Mouse (Mus musculus) neural tube, embryonic 12.5 days (tissue): Measurements from ENCODE around the gene Onecut1. TPM values are rescaled to one million over a fixed set of nuclear protein-coding genes. Genes with fewer than 3 reads are reported as not detected.

ENCODE experiments used
- ATAC-seq: fragments of 200-750 bp; cut with Nextera tagmentation; 2 replicates; pipeline ENCODE4 v1.8.0; 2017; ENCODE audit warnings: low read depth, mild to moderate bottlenecking, moderate TSS enrichment, moderate library complexity; ENCODE audit not compliant: low FRiP score
- H3K27ac ChIP-seq: fragments of 300-500 bp; sonication (generic); 2 replicates; pipeline ENCODE4 v1.5.1; 2016
- H3K27me3 ChIP-seq: fragments of 300-500 bp; sonication (generic); replicated peaks from 2 replicates; pipeline ENCODE4 v1.6.1; 2016; ENCODE audit warnings: mild to moderate bottlenecking
- H3K36me3 ChIP-seq: fragments of 300-500 bp; sonication (generic); 2 replicates; pipeline ENCODE4 v1.6.1; 2016; ENCODE audit warnings: mild to moderate bottlenecking
- H3K4me1 ChIP-seq: fragments of 300-500 bp; sonication (generic); 2 replicates; pipeline ENCODE4 v1.6.1; 2016
- H3K4me2 ChIP-seq: fragments of 300-500 bp; sonication (generic); replicated peaks from 2 replicates; pipeline ENCODE4 v1.6.1; 2016; ENCODE audit warnings: mild to moderate bottlenecking
- H3K4me3 ChIP-seq: fragments of 300-500 bp; sonication (generic); 2 replicates; pipeline ENCODE4 v1.5.1; 2016
- H3K9ac ChIP-seq: fragments of 300-500 bp; sonication (generic); 2 replicates; pipeline ENCODE4 v1.6.1; 2016; ENCODE audit warnings: mild to moderate bottlenecking
- H3K9me3 ChIP-seq: fragments of 300-500 bp; sonication (generic); 2 replicates; pipeline ENCODE4 v1.6.1; 2016; ENCODE audit warnings: mild to moderate bottlenecking
- WGBS: fragments of 180-500 bp; shearing (Covaris S2); methylation state at CpG from one replicate; pipeline ENCODE4 v1.1.7; 2016; 5-methylcytosine and 5-hydroxymethylcytosine counted together
- polyA plus RNA-seq: library from polyadenylated mRNA; unstranded; fragments of >200 nt; fragmentation: Nextera tagmentation; extraction: Ambion mirVana; gene quantifications from 2 replicates; pipeline ENCODE4 v1.2.1, GENCODE M21; 2016

Onecut1 gene
- polyA plus RNA-seq, 1 experiment from 2014 or later = 7.7 TPM

DNA sequence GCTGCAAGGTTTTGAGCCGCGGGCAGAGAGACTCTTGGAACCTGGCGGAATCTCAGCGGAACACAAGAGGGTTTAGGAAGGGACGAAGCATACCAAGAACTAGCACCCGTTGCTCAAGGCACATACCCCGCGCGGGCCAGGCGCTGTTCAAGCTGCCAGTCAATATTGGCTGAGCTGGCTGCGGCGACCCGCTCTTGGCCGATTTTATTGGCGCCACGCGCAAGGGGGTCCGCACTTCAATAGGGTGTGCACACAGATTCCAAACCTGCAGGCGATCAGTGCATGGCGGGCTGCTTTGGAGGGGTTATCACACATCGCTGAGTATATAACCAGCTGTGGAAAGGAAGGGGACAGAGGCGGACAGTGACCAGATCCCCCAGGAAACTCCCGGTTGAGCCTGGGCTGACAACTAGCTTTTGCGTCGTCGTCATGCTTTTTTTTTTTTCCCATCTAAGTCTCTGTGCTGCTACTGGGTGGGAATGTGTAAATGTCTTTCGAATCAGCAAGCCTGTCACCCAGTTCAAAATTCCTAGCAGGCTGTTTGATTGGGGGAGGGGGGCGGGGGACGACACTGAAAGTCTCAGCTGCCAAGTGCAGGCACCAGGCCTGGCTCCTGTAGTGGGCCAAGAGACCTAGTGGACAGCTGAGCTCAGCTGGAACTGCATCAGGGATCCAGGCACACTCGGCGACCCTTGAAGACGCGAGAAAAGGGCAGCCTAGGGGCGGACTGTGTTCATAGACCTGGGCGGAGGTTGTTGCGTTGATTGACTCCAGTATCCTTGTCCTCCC lies 2.1 kb downstream of the Onecut1 start:
- no peaks in the 10 kb centered on the region for H3K36me3 ChIP-seq
- peaks cover 97% of the 10 kb centered on the region for H3K27me3 ChIP-seq
- peak overlapping the region; percentile 72 for H3K9ac ChIP-seq
- no peak overlapping the region for H3K27ac ChIP-seq
- H3K9me3 ChIP-seq = no peaks in the 10 kb centered on the region
- peak overlapping the region; percentile 49 for H3K4me3 ChIP-seq
- 1% methylated on average over 36 of the region's 36 CpGs for WGBS
- ATAC-seq = no peak
- H3K4me2 ChIP-seq = peak overlapping the region; percentile 89
- peaks cover 46% of the 10 kb centered on the region for H3K4me1 ChIP-seq

DNA sequence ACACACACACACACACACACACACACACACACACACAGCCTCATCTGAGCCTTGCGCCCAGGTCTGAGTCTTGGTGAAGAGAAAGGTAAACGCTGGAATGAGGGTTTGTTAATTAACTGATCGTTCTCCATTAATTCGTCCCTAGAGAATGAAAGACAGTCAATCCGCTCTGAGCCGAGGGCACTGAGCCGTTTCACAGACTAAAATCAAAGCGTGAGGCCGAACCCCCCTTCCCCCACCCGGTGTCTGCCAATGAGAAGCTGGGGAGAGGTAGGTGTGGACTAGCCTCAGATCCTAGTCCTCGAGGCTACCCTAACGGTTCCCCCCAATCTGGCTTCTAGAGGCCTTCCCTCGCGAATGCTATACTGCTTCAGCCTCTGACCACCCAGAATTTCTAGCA lies 2.8 kb downstream of the Onecut1 start:
- under 1% methylated on average over 14 of the region's 14 CpGs for WGBS
- ATAC-seq = no peak
- H3K9me3 ChIP-seq = no peaks in the 10 kb centered on the region
- H3K36me3 ChIP-seq = no peaks in the 10 kb centered on the region
- peaks cover 94% of the 10 kb centered on the region for H3K27me3 ChIP-seq
- H3K4me3 ChIP-seq = peak overlapping the region; percentile 49
- peak overlapping the region; percentile 72 for H3K9ac ChIP-seq
- H3K27ac ChIP-seq = no peak overlapping the region
- H3K4me1 ChIP-seq = peaks cover 46% of the 10 kb centered on the region
- H3K4me2 ChIP-seq = peak overlapping the region; percentile 89

DNA sequence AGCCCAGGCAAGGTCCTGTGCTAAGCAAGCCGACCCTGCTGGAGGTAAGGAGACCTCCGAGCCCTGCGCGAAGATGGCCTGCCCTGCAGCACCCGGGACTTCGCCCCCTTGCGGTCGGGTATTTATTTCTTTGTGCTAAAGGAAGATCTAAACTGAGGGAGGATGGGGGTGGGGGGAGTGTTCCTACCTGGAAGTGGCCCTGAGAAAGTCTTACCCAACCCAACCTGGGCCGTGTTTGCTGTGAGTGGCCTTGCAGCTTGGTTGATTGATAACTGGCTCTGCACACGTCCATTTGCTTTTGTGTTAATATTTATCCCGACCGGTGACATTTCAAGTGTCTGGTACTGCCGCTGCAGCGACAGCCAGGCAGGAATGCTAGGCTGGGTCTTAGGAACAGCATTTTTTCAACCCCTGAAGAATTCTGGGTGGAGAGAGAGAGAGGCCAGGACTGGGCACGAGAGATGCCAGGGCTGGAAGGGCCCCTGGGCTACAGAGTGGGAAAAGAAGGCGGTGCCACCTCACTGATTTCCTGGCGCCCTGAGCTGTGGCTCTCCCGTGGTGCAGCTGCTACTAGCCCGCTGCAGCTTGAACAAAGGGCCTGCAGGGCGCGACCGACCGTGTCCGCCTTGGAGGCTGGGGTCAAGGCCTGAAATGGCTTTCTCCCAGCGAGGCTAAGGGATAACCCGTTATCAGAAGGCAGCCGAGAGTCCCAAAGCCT lies 5.0 kb downstream of the Onecut1 start:
- 6% methylated on average over 27 of the region's 27 CpGs for WGBS
- H3K4me1 ChIP-seq = peaks cover 36% of the 10 kb centered on the region
- ATAC-seq = peak; percentile 14; the same call in 1 of the 2 replicates

DNA sequence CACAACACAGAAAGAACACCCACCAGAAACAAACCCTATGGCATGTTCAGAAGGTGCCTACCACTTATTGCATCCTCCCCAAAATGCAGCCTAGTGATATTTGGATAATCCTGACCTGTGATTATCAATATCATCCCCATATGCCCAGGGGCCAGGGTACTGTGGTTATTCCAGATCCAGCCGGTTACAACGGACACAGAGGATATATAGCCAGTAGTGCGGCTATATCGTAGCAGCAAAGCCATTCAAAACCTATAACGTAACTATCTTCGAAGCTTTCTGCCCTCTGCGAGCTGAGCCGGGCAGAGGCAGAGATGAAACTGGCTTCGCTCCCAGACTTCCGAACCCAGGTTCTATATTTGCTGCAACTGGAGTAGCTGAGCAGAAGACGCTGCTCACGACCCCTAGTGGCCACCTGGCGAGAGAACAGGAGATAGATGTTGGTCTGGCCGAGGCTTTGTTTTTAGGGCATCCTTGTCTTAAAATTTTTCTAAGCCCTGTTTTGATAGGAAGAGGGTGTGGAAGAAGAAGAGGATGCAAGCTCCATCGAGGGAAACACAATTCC lies 6.0 kb downstream of the Onecut1 start:
- ATAC-seq = no peak
- WGBS = 7% methylated on average over 15 of the region's 15 CpGs
- Histone ChIP-seq H3K4me2 (peak overlapping the region; percentile 89), H3K27me3 (peaks cover 75% of the 10 kb centered on the region), H3K4me3 (peak overlapping the region; percentile 22; the same call in 1 of the 2 replicates), H3K4me1 (peaks cover 29% of the 10 kb centered on the region), H3K36me3 (no peaks in the 10 kb centered on the region), H3K9ac (peak overlapping the region; percentile 55; the same call in 1 of the 2 replicates), H3K27ac (no peak overlapping the region), H3K9me3 (no peaks in the 10 kb centered on the region)

More for the DNA sequence above, 5.0 kb downstream of the Onecut1 start:
- H3K4me3 ChIP-seq = peak overlapping the region; percentile 22
- H3K9ac ChIP-seq = peak overlapping the region; percentile 55
- no peaks in the 10 kb centered on the region for H3K36me3 ChIP-seq
- H3K27me3 ChIP-seq = peaks cover 80% of the 10 kb centered on the region
- no peaks in the 10 kb centered on the region for H3K9me3 ChIP-seq
- H3K4me2 ChIP-seq = peak overlapping the region; percentile 89
- H3K27ac ChIP-seq = no peak overlapping the region

DNA sequence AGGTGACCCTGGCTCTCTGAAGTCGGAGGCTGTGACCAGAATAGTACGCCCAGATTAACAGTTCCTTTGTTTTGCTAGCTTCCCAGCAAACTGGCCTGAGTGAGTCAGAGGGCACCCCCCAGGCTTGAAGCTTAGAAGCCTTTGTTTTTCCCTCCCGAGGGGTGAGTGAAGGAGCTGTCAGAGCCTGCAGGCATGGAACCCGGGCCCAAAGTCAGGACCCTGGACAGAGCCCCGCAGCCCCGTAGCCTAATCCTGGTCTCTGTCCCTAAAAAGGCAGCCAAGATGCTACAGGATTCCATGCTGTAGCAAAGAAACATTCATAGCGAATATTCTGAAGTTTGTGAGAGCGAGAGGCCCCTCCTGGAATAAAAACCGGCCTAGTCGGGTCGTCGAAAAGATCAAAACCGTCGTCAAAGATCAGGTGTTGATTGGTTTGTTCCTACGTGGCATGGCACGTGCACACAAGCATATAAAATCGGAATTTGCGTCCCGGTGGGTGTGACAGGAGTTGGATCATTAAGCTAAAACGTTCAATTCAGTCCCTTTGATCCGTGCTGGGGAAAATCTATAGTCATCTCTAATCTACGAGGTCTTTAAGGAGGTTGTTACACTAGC lies 6.7 kb downstream of the Onecut1 start:
- ATAC-seq = no peak
- peaks cover 22% of the 10 kb centered on the region; the same call in 1 of the 2 replicates for H3K4me1 ChIP-seq
- H3K27ac ChIP-seq = no peak overlapping the region
- H3K27me3 ChIP-seq = peaks cover 68% of the 10 kb centered on the region
- H3K9ac ChIP-seq = peak overlapping the region; percentile 18; the same call in 1 of the 2 replicates
- H3K9me3 ChIP-seq = no peaks in the 10 kb centered on the region
- WGBS = 3% methylated on average over 22 of the region's 22 CpGs
- peak overlapping the region; percentile 8; the same call in 1 of the 2 replicates for H3K4me3 ChIP-seq
- H3K4me2 ChIP-seq = peak overlapping the region; percentile 89
- H3K36me3 ChIP-seq = no peaks in the 10 kb centered on the region

DNA sequence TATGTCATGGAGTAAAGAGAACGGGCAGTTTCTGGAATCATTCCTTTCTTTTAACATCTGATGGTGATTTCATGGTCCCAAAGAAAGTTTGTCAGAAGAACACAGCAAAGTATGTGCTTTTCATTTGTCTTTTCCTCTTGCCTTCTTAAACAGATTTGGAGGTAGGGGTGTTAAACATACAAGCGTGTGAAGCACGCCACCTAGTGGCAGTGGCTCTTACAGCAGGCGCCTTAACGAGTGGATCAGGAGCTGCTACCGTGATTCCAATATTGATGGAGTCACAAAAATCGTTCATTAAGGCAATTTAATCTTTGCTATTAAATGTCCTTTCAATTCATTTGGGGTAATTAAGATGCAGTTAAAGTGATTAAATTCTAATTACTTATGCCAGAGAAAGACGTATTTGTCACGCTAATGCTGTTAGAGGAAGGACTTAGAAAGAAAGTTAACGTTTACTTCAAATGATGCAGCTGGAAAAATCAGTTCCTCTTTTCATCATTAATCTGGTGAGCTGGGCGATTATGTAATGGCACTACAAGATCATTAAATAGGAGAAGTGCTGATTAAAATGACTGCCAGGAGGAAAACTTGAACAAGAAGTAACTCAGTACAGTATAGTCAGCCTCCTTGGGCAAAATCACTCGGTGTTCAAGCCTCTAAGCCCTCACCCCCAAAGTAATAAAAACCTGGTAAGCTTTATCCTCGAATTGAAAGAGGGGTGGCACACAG lies 9.4 kb downstream of the Onecut1 start:
- no peak overlapping the region for H3K4me3 ChIP-seq
- no peak overlapping the region for H3K9ac ChIP-seq
- no peak overlapping the region for H3K27ac ChIP-seq
- H3K4me2 ChIP-seq = no peak overlapping the region
- 24% methylated on average over 13 of the region's 13 CpGs for WGBS
- ATAC-seq = no peak
- H3K4me1 ChIP-seq = peaks cover 18% of the 10 kb centered on the region; the same call in 1 of the 2 replicates
- H3K9me3 ChIP-seq = no peaks in the 10 kb centered on the region
- H3K36me3 ChIP-seq = no peaks in the 10 kb centered on the region
- peaks cover 41% of the 10 kb centered on the region for H3K27me3 ChIP-seq

DNA sequence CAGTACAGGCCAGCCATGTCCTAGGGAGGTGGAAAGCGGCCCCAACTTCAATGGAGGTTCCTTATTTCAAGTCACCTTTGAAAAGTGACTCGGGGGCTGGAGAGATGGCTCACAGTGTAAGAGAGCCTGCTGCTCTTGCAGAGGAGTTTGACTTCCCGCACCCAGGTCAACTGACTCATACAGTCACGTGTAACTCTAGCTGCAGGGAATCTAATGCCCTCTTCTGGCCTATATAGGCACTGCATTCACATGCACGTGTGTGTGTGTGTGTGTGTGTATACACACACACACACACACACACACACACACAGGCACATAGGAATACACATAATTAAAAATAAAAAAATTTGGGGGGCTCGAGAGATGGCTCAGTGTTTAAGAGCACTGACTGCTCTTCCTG lies 14.6 kb downstream of the Onecut1 start:
- Histone ChIP-seq H3K4me2 (no peak overlapping the region), H3K9ac (no peak overlapping the region), H3K9me3 (no peaks in the 10 kb centered on the region), H3K4me1 (no peaks in the 10 kb centered on the region), H3K27ac (no peak overlapping the region), H3K36me3 (no peaks in the 10 kb centered on the region), H3K4me3 (no peak overlapping the region), H3K27me3 (peaks cover 6% of the 10 kb centered on the region; the same call in 1 of the 2 replicates)
- 71% methylated on average over 6 of the region's 6 CpGs for WGBS
- no peak for ATAC-seq

DNA sequence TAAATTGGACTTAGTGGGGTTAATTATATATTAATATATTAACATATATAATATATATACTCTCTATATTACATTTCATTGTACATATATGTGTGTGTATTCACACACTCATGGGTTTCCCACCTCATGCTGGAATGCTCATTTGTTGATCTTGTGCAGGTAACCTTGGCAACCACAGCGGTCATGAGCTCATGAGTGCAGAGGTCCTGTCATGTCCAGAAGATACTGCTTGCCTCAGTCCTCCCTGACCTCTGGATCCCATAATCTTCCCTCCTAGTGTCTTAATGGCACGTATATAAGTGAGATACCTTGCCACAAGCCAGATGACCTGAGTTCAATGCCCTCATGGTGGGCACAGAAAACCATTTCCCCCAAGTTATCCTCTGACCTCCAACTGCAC lies 16.0 kb downstream of the Onecut1 start:
- no peak overlapping the region for H3K9ac ChIP-seq
- no peak overlapping the region for H3K4me2 ChIP-seq
- 69% methylated on average over 2 of the region's 2 CpGs for WGBS
- no peak overlapping the region for H3K4me3 ChIP-seq
- no peaks in the 10 kb centered on the region for H3K27me3 ChIP-seq
- H3K36me3 ChIP-seq = no peaks in the 10 kb centered on the region
- H3K27ac ChIP-seq = no peak overlapping the region
- ATAC-seq = no peak
- no peaks in the 10 kb centered on the region for H3K9me3 ChIP-seq
- no peaks in the 10 kb centered on the region for H3K4me1 ChIP-seq

DNA sequence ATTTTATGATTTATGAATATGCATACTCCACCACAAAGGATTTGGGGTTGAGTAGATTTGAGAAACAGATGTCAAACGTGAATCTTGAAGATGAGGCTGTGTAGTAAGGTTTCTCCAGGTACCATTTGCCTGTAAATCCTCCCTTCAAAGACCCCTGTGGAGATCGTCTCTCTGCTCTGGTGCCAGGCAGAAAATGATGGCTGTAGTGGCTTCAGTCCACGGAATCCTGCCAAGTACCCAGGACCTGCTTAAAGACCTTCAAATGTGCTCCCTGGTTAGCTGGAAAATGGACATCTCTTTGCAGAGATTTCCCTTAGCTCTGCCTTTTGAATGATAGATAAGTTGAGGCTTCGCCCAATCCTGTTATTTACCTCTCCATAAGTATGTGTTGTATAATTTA lies 26.1 kb downstream of the Onecut1 start:
- no peaks in the 10 kb centered on the region for H3K27me3 ChIP-seq
- 76% methylated on average over 4 of the region's 4 CpGs for WGBS
- no peak overlapping the region for H3K4me3 ChIP-seq
- no peaks in the 10 kb centered on the region for H3K9me3 ChIP-seq
- no peak overlapping the region for H3K9ac ChIP-seq
- ATAC-seq = no peak
- no peak overlapping the region for H3K27ac ChIP-seq
- H3K36me3 ChIP-seq = no peaks in the 10 kb centered on the region
- no peak overlapping the region for H3K4me2 ChIP-seq
- H3K4me1 ChIP-seq = no peaks in the 10 kb centered on the region

DNA sequence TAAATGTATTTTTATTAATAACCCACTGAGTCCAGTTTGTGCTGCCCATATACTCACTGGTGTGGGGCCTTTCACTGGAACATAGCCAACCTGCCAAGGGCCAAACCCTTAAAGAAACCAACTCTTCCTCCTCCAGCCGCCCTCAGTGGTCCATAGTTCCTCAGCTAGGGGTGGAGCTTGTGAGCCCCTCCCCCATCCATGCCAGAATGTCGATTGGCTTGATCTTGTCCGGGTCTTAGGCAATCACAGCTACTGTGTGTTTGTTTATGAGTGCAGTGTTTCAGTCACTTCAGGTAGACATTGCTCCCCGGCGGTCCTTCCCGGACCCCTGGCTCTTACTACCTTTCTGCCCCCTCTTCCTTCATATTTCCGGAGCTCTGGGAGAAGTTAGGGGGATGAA lies 35.0 kb downstream of the Onecut1 start:
- H3K4me2 ChIP-seq = no peak overlapping the region
- H3K4me1 ChIP-seq = no peaks in the 10 kb centered on the region
- no peak overlapping the region for H3K4me3 ChIP-seq
- H3K36me3 ChIP-seq = no peaks in the 10 kb centered on the region
- 90% methylated on average over 7 of the region's 7 CpGs for WGBS
- H3K27me3 ChIP-seq = no peaks in the 10 kb centered on the region
- no peaks in the 10 kb centered on the region for H3K9me3 ChIP-seq
- no peak overlapping the region for H3K27ac ChIP-seq
- ATAC-seq = no peak
- H3K9ac ChIP-seq = no peak overlapping the region

DNA sequence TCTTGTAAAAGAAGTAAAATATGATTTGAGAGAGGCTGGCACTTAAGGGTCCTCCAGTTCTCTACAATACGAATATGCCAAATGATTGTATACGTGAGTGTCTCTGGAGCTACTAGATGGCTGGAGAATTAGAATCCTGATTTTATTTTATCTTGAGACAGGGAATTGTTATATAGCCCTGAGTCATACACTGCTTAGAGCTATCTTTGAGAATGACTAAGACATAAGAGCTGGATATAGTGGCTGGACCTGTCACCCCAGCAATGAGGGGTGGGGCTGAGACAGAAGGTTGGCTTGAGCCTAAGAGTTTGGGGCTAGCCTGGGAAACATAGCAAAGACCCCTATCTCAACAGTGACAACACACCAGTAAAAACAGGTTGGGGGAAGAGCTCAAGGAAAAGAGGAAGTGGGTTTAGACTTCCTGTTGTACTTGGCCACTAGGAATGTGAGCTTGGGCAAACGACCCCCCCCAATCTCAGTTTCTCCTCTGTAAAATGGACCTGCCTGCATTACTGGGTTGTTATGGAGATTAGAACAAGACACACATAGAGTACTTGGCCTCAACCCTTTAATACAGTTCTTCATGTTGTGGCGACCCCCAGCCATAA lies 35.8 kb downstream of the Onecut1 start:
- H3K9ac ChIP-seq = no peak overlapping the region
- H3K36me3 ChIP-seq = no peaks in the 10 kb centered on the region
- no peak overlapping the region for H3K4me3 ChIP-seq
- 85% methylated on average over 4 of the region's 4 CpGs for WGBS
- no peaks in the 10 kb centered on the region for H3K27me3 ChIP-seq
- no peak for ATAC-seq
- no peaks in the 10 kb centered on the region for H3K4me1 ChIP-seq
- H3K27ac ChIP-seq = no peak overlapping the region
- H3K4me2 ChIP-seq = no peak overlapping the region
- no peaks in the 10 kb centered on the region for H3K9me3 ChIP-seq
